Mouse (Mus musculus): ENCODE data around the gene Neurl2.

GRCm38 (mm10) chr2:164786388-164786885 lies 46.8 kb downstream of the Neurl2 start:
- TF ChIP-seq POLR2A (IDR thresholded peaks at IDR 0.05; ENCODE audit: extremely low read depth, insufficient read depth, low read length) = no peak
- no peak for TF ChIP-seq CTCF (IDR thresholded peaks at IDR 0.05; ENCODE audit: low read depth, low read length)
